Mouse (Mus musculus): ENCODE results near the gene Gli2.

GRCm38 (mm10) chr1:118927543-118928354, 125.7 kb downstream of the Gli2 start:
- TF ChIP-seq POLR2A (IDR thresholded peaks at IDR 0.05; ENCODE audit: insufficient read length, low read depth) (no peak), TCF3 (IDR thresholded peaks at IDR 0.05; ENCODE audit: insufficient read length, low read depth) (no peak), POLR2AphosphoS2 (IDR thresholded peaks at IDR 0.05; ENCODE audit: insufficient read length, low read depth) (no peak), CEBPB (IDR thresholded peaks at IDR 0.05; ENCODE audit: insufficient read depth, poor library complexity, severe bottlenecking) (no peak), REST (IDR thresholded peaks at IDR 0.05; ENCODE audit: insufficient read depth, insufficient read length) (no peak), MYOD1 (IDR thresholded peaks at IDR 0.05; ENCODE audit: control insufficient read depth in 1 of 3, insufficient read length in 2 of 3, low read depth in 2 of 3) (no peak), MAX (IDR thresholded peaks at IDR 0.05; ENCODE audit: low read depth) (no peak), TCF12 (IDR thresholded peaks at IDR 0.05; ENCODE audit: insufficient read depth, poor library complexity, severe bottlenecking) (no peak), E2F4 (IDR thresholded peaks at IDR 0.05; ENCODE audit: insufficient read depth) (no peak), USF1 (IDR thresholded peaks at IDR 0.05; ENCODE audit: low read depth) (no peak)

Data from myocyte (in vitro differentiated cells).